Mouse (Mus musculus) brain, embryonic 14.5 days (tissue): ENCODE results near the gene Actr2.

ENCODE experiments used
- CTCF ChIP-seq: fragments of 200-500 bp; IDR thresholded peaks from 2 replicates; pipeline ENCODE4 v1.5.1; 2012; ENCODE audit warnings: inconsistent platforms, mild to moderate bottlenecking, moderate library complexity, borderline replicate concordance; ENCODE audit not compliant: insufficient read depth, insufficient read length; ENCODE audit errors: extremely low read depth
- POLR2A ChIP-seq: fragments of 200-500 bp; IDR thresholded peaks from 2 replicates; pipeline ENCODE4 v1.6.1; 2012; ENCODE audit warnings: mild to moderate bottlenecking, inconsistent platforms, borderline replicate concordance; ENCODE audit not compliant: poor library complexity, insufficient read depth, insufficient read length, severe bottlenecking; ENCODE audit errors: extremely low read depth

- no peak for TF ChIP-seq POLR2A
- no peak for TF ChIP-seq CTCF
Measured at GRCm38 (mm10) chr11:20106946-20107345, 5.8 kb downstream of the Actr2 start.
